ENCODE assay signal across 12 mouse cellular contexts in genomic region chr5:139558917-139559660, GRCm38 (mm10). TPM values are rescaled to one million over a fixed set of nuclear protein-coding genes. Genes with fewer than 3 reads are reported as not detected.
A peak's percentile ranks its signal among the peaks of the same experiment; 100 is the strongest.
DNase-seq lines count a peak whose midpoint lies in the region; ATAC-seq and TF ChIP-seq lines count a peak whose summit lies in the region.
"Had no signal": no experiment of that assay in that cellular context is flagged by ENCODE, and none has a peak within 500 bp of the region (broad histone marks: within the 10 kb centered on the region; RNA-seq: fewer than 3 reads in every experiment).

No protein-coding gene starts in this region.

- no peak overlapping the region for H3K4me3 ChIP-seq in cerebellum, adult 2 months (replicated peaks; ENCODE audit: insufficient read depth, low read depth, low read length)
- no peak overlapping the region for H3K4me3 ChIP-seq in lung, postnatal 0 days (ENCODE audit: low read depth, low read length)
- H3K4me3 ChIP-seq in lung, adult 2 months (replicated peaks; ENCODE audit: extremely low read depth, low read depth, low read length) = no peak overlapping the region

- ATAC-seq in lung, postnatal 0 days = peak; percentile 43
- ATAC-seq in megakaryocyte progenitor cell, adult 5-6 weeks (replicated peaks; ENCODE audit: poor library complexity) = 0 out of 2 replicates have a peak, but pooled peaks have one; percentile 21
- ATAC-seq: Patski had no signal

- peak; percentile 54 for DNase-seq in cerebellum, adult 11-12 months
- no peak for DNase-seq in cerebellum, adult 2 months
- no peak for DNase-seq in lung, postnatal 0 days (ENCODE audit: low spot score)
- no peak for DNase-seq in lung, adult 2 months
- no peak for DNase-seq in gastrocnemius, adult 8-10 months (ENCODE audit: low spot score in 2 of 2)
- no peak for DNase-seq in ovary, postnatal 10 days (ENCODE audit: low spot score)
- DNase-seq in urinary bladder, adult 2 months (ENCODE audit: low spot score) = no peak
- DNase-seq: thymus, adult 2 months had no signal

- no peak for TF ChIP-seq CTCF in cerebellum, adult 2 months (IDR thresholded peaks at IDR 0.05; ENCODE audit: borderline replicate concordance, insufficient read depth, low read depth, low read length)
- TF ChIP-seq CTCF in lung, postnatal 0 days (IDR thresholded peaks at IDR 0.05) = no peak
- no peak for TF ChIP-seq CTCF in lung, adult 2 months (IDR thresholded peaks at IDR 0.05; ENCODE audit: insufficient read depth, low read length)

- TF ChIP-seq POLR2A in cerebellum, adult 2 months (IDR thresholded peaks at IDR 0.05; ENCODE audit: borderline replicate concordance, insufficient read depth, low read length) = no peak
- TF ChIP-seq POLR2A in lung, adult 2 months (IDR thresholded peaks at IDR 0.05; ENCODE audit: borderline replicate concordance, extremely low read depth, low read depth, low read length) = no peak

- no peaks in the 10 kb centered on the region for H3K36me3 ChIP-seq in lung, postnatal 0 days (ENCODE audit: insufficient read depth, low read length)

- H3K4me2 ChIP-seq in lung, postnatal 0 days (replicated peaks; ENCODE audit: low read depth, low read length) = no peak overlapping the region

- H3K9ac ChIP-seq in lung, postnatal 0 days (replicated peaks; ENCODE audit: low read depth) = no peak overlapping the region
- H3K9ac ChIP-seq: liver, embryonic 14.5 days had no signal

- no peak overlapping the region for H3K27ac ChIP-seq in cerebellum, adult 2 months (ENCODE audit: insufficient read depth, low read length)
- no peak overlapping the region for H3K27ac ChIP-seq in lung, postnatal 0 days (ENCODE audit: low read length)
- H3K27ac ChIP-seq: liver, embryonic 14.5 days had no signal

- H3K4me1 ChIP-seq in cerebellum, adult 2 months (ENCODE audit: control insufficient read depth, insufficient read depth, low read length) = peaks cover 17% of the 10 kb centered on the region; the same call in 1 of the 2 replicates
- no peaks in the 10 kb centered on the region for H3K4me1 ChIP-seq in lung, postnatal 0 days (ENCODE audit: insufficient read depth, low read depth, low read length)
- H3K4me1 ChIP-seq in lung, adult 2 months (ENCODE audit: control insufficient read depth, insufficient read depth, low read length) = 0 out of 2 replicates have a peak, but pooled peaks cover 2% of the 10 kb centered on the region

- H3K27me3 ChIP-seq in cerebellum, adult 2 months (ENCODE audit: control insufficient read depth, insufficient read depth, low read length) = no peaks in the 10 kb centered on the region
- peaks cover 64% of the 10 kb centered on the region for H3K27me3 ChIP-seq in lung, postnatal 0 days (replicated peaks; ENCODE audit: insufficient read depth, low read length)

- H3K9me3 ChIP-seq in lung, postnatal 0 days (ENCODE audit: low read length) = no peaks in the 10 kb centered on the region

- TF ChIP-seq EP300 in lung, postnatal 0 days (IDR thresholded peaks at IDR 0.05) = no peak

- WGBS in cerebellum, adult 2 months = 67% methylated on average over 12 of the region's 12 CpGs
- WGBS in lung, postnatal 0 days = 8% methylated on average over 12 of the region's 12 CpGs
- WGBS in lung, adult 2 months = 14% methylated on average over 12 of the region's 12 CpGs

RNA-seq across cellular contexts. Expression of gene Uncx, which starts 15.8 kb away (rescaled TPM):
- polyA plus RNA-seq in cerebellum, adult 2 months (2012; rRNA removed) = 38.1 and 38.8 TPM in 2 replicates
- not detected in 2 replicates for polyA plus RNA-seq in lung, postnatal 0 days (2015; fragmentation: Nextera tagmentation; extraction: Ambion mirVana)
- not detected in 2 replicates for polyA plus RNA-seq in lung, adult 2 months (2012; rRNA removed)
- total RNA-seq in megakaryocyte progenitor cell, adult 5-6 weeks (2015) = not detected in 2 replicates
- not detected in 2 replicates for total RNA-seq in megakaryocyte progenitor cell, adult 5-6 weeks (2017)
- not detected for total RNA-seq in gastrocnemius, adult 8-10 months (2022)
- polyA plus RNA-seq in urinary bladder, adult 2 months (2012; rRNA removed) = not detected in 2 replicates
- total RNA-seq: hematopoietic stem cell, adult 5-6 weeks had no signal
- polyA plus RNA-seq: liver, embryonic 14.5 days; Patski had no signal

Comparison
In these comparisons a context has a peak if more than half of its experiments do, and no peak if none do; other contexts are left out.
1. RNA of gene Uncx, which starts 15.8 kb away (polyA plus RNA-seq): 38.1 to 38.8 TPM in cerebellum, adult 2 months; not detected in lung, postnatal 0 days, not detected in lung, adult 2 months and not detected in urinary bladder, adult 2 months; every median in the first group is over 10 times any median in the second.